Mouse (Mus musculus) heart, embryonic 11.5 days (tissue): ENCODE data around the gene Fcgr3. TPM values are rescaled to one million over a fixed set of nuclear protein-coding genes. Genes with fewer than 3 reads are reported as not detected.
"Not testable (repeated sequence)": the region's sequence is repeated elsewhere in the genome, so short reads cannot be mapped to it uniquely, and the experiment has no call there.

ENCODE experiments used
- ATAC-seq: fragments of 200-750 bp; cut with Nextera tagmentation; replicated peaks from 2 replicates; pipeline ENCODE4 v1.8.0; 2017; ENCODE audit warnings: moderate library complexity; ENCODE audit not compliant: insufficient number of reproducible peaks, low FRiP score, low TSS enrichment
- H3K27ac ChIP-seq: fragments of 300-500 bp; sonication (generic); 2 replicates; pipeline ENCODE4 v1.5.1; 2014; ENCODE audit warnings: mild to moderate bottlenecking, low read depth, low read length
- H3K27me3 ChIP-seq: fragments of 300-500 bp; sonication (generic); 2 replicates; pipeline ENCODE4 v1.6.1; 2014; ENCODE audit warnings: mild to moderate bottlenecking, low read length, mixed read lengths; ENCODE audit not compliant: control insufficient read depth, insufficient read depth
- H3K36me3 ChIP-seq: fragments of 300-500 bp; sonication (generic); 2 replicates; pipeline ENCODE4 v1.6.1; 2014; ENCODE audit warnings: mild to moderate bottlenecking, low read length, moderate library complexity, mixed read lengths; ENCODE audit not compliant: control insufficient read depth, insufficient read depth
- H3K4me1 ChIP-seq: fragments of 300-500 bp; sonication (generic); 2 replicates; pipeline ENCODE4 v1.6.1; 2014; ENCODE audit warnings: low read length; ENCODE audit not compliant: control insufficient read depth, insufficient read depth
- H3K4me2 ChIP-seq: fragments of 300-500 bp; sonication (generic); 2 replicates; pipeline ENCODE4 v1.6.1; 2014; ENCODE audit warnings: mild to moderate bottlenecking, moderate library complexity
- H3K4me3 ChIP-seq: fragments of 300-500 bp; sonication (generic); 2 replicates; pipeline ENCODE4 v1.5.1; 2014; ENCODE audit warnings: low read depth, low read length
- H3K9ac ChIP-seq: fragments of 300-500 bp; sonication (generic); 2 replicates; pipeline ENCODE4 v1.6.1; 2014; ENCODE audit warnings: mild to moderate bottlenecking, low read depth, low read length, moderate library complexity
- H3K9me3 ChIP-seq: fragments of 300-500 bp; sonication (generic); replicated peaks from 2 replicates; pipeline ENCODE4 v1.6.1; 2016; ENCODE audit warnings: low read length; ENCODE audit not compliant: control insufficient read depth
- WGBS: fragments of 180-500 bp; shearing (Covaris S2); extraction: QIAGEN DNeasy Blood & Tissue Kit; methylation state at CpG from one replicate; pipeline ENCODE4 v1.1.7; 2014; ENCODE audit not compliant: insufficient replicate concordance; 5-methylcytosine and 5-hydroxymethylcytosine counted together
- polyA plus RNA-seq: library from polyadenylated mRNA; unstranded; fragments of >200 nt; fragmentation: Nextera tagmentation; extraction: Ambion mirVana; gene quantifications from 2 replicates; pipeline ENCODE4 v1.2.1, GENCODE M21; 2014

Gene Fcgr3
- 3.8 and 4.4 TPM in 2 replicates for polyA plus RNA-seq

DNA sequence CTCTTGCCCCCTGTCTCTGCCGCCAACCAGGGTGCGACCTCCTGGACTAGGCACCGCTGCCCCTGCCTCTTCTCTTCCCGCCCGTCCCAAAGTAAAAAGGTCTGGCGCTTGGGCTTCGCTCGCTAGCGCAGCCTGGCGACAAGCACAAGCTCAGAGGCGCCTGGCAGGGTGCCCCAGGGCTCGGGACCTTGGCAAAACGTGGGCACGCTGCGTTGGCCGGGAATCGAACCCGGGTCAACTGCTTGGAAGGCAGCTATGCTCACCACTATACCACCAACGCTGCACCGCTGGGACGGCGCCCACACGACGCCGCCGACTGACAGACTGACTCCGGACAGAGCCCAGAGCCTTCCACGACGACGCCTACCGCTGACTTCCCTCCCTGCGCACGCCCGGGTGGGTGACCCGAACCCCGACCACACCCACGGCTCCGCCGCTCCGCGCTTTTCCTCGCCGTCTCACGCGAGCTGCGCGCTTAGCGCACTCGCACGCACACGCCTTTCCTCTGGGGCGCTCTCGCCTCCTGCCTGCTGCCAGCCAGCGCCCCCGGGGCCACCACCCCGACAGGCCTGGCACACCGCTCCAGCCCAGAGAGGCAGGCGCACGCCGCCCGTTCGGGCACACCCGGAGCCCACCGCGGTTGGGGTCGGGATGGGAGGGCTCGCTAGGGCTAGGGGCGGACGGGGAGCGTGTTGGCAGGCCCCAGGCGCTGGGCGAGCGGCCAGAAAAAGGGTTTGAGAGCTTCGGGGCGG is at the start of gene Fcgr3:
Gene Fcgr3 (minus strand): TSS at position 445 of the 752 bp plus-strand sequence.
- peak within 1 kb of the TSS; percentile 54 for H3K4me2 ChIP-seq
- not testable (repeated sequence) for H3K9me3 ChIP-seq, H3K36me3 ChIP-seq, H3K4me1 ChIP-seq, H3K27ac ChIP-seq
- ATAC-seq = peak; percentile 58
- H3K9ac ChIP-seq = 0 out of 2 replicates have a peak within 1 kb of the TSS, but pooled peaks have one; percentile 1
- WGBS = under 1% methylated on average over 39 of the region's 75 CpGs
- peak within 1 kb of the TSS; percentile 41 for H3K4me3 ChIP-seq
- peaks cover 27% of the 10 kb centered on the region for H3K27me3 ChIP-seq

DNA sequence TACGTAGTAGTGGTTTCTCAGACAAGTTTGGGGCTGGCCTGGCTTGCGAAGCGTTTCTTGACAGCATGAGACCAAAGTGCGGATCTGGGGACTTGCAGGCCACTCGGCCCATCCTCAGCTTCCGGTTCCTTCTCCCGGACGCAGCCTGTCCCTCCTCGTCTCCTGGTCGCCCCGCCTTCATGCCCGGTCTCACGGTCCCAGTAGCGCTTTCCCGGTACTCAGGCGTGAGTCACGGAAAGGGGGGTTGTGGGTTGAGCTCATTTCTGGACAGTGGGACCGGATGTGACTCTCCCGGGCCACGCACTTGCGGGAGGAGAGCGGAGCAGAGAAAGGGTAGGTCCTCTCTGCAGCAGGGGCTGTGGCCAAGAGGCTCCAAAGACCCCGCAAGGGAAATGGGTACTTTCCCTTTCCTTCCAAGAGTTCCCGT is 49.2 kb upstream of the Fcgr3 start, which contains the start of gene Cfap126:
Gene Cfap126 (plus strand): TSS at position 46 of the 427 bp plus-strand sequence.
- Histone ChIP-seq H3K36me3 (no peaks in the 10 kb centered on the region), H3K27ac (peak within 1 kb of the TSS; percentile 78), H3K9ac (peak within 1 kb of the TSS; percentile 82), H3K9me3 (no peaks in the 10 kb centered on the region), H3K4me1 (peaks cover 5% of the 10 kb centered on the region; the same call in 1 of the 2 replicates), H3K27me3 (no peaks in the 10 kb centered on the region), H3K4me2 (peak within 1 kb of the TSS; percentile 75), H3K4me3 (peak within 1 kb of the TSS; percentile 60)
- ATAC-seq = peak; percentile 37; the same call in 1 of the 2 replicates
- under 1% methylated on average over 24 of the region's 24 CpGs for WGBS

DNA sequence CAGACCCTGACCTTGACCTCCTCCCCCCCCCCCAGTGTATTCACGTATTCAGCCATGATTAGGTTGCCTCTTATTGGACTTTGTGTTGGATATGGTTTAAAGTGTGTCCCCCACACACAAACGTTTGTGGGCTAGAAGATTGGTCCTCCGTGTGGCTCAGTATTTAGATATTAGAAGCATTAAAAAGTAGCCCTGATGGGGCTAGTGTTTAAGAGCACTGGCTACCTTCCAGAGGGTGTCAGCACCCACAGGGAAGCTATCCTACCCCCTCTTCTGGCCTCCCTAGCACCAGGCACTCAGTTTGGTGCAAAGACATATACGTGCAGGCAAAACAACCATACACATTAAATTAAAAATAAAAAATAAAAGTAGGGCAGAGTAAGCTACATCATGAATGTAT is 48.3 kb upstream of the Fcgr3 start:
- ATAC-seq = no peak
- no peaks in the 10 kb centered on the region for H3K36me3 ChIP-seq
- no peak overlapping the region for H3K4me3 ChIP-seq
- H3K27ac ChIP-seq = no peak overlapping the region
- H3K9ac ChIP-seq = no peak overlapping the region; the same call in 1 of the 2 replicates
- H3K27me3 ChIP-seq = no peaks in the 10 kb centered on the region
- WGBS = 82% methylated on average over 4 of the region's 4 CpGs
- peaks cover 5% of the 10 kb centered on the region; the same call in 1 of the 2 replicates for H3K4me1 ChIP-seq
- no peak overlapping the region for H3K4me2 ChIP-seq
- no peaks in the 10 kb centered on the region for H3K9me3 ChIP-seq

DNA sequence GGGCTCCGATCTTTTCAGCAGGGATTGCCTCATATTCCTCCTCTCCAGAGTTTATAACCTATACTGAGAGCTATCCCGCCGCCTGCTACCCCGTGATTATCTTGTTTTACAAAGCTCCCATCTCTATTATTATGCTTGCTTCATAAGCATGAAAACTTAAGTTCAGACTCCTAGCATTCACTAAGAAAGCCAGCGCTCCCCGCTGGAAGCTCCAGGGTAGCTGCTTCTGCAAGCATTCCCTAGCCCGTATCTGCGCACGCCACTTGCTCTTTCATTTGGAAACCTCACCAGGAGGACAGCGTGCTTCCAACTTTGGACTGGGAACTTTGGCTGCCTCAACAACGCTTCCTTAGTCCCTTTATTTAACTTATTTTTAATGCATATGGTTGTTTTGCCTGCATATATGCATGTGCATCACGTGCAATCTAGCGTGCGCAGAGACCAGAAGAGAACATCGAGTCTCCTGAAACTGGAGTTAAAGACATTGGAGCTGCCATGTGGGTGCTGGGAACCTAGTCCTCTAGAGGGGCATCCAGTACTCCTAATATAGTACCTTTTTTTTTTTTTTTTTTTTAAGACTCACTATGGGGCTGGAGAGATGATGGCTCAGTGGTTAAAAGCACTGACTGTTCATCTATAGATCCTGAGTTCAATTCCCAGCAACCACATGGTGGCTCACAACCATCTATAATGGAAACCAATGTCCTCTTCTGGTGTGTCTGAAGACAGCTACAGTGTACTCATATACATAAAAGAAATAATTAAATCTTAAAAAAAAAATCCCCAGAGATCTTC is 47.2 kb upstream of the Fcgr3 start:
- H3K27me3 ChIP-seq = no peaks in the 10 kb centered on the region
- H3K9me3 ChIP-seq = no peaks in the 10 kb centered on the region
- H3K9ac ChIP-seq = peak overlapping the region; percentile 71
- H3K4me3 ChIP-seq = peak overlapping the region; percentile 65
- 5% methylated on average over 15 of the region's 15 CpGs for WGBS
- ATAC-seq = 0 out of 2 replicates have a peak, but pooled peaks have one; percentile 23
- peak overlapping the region; percentile 74 for H3K27ac ChIP-seq
- H3K4me1 ChIP-seq = peaks cover 5% of the 10 kb centered on the region; the same call in 1 of the 2 replicates
- H3K4me2 ChIP-seq = peak overlapping the region; percentile 82
- no peaks in the 10 kb centered on the region for H3K36me3 ChIP-seq

DNA sequence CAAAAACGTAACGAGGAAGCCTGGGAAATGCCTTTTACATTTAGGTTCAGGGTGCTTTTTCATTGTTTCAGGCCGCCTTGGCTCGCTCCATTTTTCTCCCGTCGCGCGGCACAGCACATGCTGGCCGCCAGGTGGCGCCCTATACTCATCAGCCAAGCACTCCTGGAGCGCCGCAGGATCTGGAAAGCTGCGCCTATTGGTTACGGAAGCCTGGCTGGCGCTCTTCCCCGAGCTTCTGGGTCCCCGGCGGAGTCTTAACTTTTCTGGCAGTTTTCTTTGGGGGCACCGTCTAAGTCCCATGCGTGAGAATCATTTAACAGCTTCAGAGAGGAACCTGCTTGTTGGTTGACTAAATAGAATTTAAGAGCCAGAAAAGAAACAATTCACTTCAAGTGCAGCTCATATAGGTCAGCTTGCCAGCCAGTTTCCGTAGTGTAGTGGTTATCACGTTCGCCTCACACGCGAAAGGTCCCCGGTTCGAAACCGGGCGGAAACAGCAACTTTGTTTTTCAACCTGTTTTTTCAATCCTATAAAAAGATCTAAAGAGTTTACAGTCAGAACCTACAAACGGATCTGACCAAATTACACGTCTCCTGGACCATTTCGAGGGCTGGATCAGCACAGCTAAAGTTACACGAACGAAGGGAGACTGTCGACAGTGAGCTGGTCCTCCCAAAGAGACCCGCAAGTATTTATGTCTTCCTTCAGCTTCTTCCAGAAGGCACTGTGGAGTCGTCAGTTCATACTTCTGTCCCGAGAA is 46.5 kb upstream of the Fcgr3 start:
- H3K4me1 ChIP-seq = peaks cover 5% of the 10 kb centered on the region; the same call in 1 of the 2 replicates
- peak overlapping the region; percentile 82 for H3K4me2 ChIP-seq
- ATAC-seq = peak; percentile 83
- H3K9ac ChIP-seq = peak overlapping the region; percentile 72
- H3K27me3 ChIP-seq = no peaks in the 10 kb centered on the region
- peak overlapping the region; percentile 74 for H3K27ac ChIP-seq
- H3K4me3 ChIP-seq = peak overlapping the region; percentile 65
- H3K36me3 ChIP-seq = no peaks in the 10 kb centered on the region
- under 1% methylated on average over 38 of the region's 38 CpGs for WGBS
- H3K9me3 ChIP-seq = no peaks in the 10 kb centered on the region

DNA sequence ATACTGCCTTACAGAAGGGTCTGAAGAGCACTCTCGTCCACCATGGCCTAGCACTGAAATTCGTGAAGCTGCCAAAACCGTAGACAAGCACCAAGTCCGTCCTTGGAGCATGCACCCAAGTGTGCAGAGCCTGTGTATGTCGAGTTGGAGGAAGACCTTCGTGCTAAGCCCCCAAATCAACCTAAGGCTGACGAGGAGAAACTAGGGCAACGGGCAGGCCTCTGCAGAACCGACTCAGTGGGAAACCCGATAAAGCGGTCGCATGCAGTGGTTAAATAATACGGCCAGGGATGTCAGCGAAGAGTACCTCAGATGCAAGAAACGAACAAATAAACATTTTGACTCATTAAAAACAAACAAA is 45.9 kb upstream of the Fcgr3 start:
- H3K27ac ChIP-seq = 0 out of 2 replicates have a peak overlapping the region, but pooled peaks have one; percentile 57
- H3K36me3 ChIP-seq = no peaks in the 10 kb centered on the region
- H3K4me3 ChIP-seq = peak overlapping the region; percentile 65
- H3K9ac ChIP-seq = peak overlapping the region; percentile 72
- no peak for ATAC-seq
- 9% methylated on average over 15 of the region's 15 CpGs for WGBS
- H3K9me3 ChIP-seq = no peaks in the 10 kb centered on the region
- no peaks in the 10 kb centered on the region for H3K27me3 ChIP-seq
- peaks cover 5% of the 10 kb centered on the region; the same call in 1 of the 2 replicates for H3K4me1 ChIP-seq
- H3K4me2 ChIP-seq = peak overlapping the region; percentile 82

DNA sequence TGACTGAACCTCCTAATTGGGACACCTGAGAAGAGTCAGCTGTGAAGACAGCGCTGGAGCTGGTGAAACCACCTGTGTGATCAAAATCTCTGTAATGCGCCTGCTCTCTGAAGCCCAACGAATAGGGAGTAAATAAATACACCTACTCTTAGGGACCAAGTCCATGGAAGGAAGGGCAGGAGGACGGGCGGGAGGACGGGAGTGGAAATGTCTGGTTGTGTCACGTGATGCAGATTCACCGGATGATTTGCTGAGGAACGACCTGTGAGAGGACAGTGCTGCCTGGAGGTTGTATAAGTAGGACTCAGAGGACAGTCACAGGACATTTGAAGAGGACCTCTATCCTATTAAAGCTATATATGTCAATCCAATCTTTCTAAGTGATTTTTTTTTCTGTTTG is 44.9 kb upstream of the Fcgr3 start:
- Histone ChIP-seq H3K4me2 (0 out of 2 replicates have a peak overlapping the region, but pooled peaks have one; percentile 12), H3K9me3 (no peaks in the 10 kb centered on the region), H3K4me1 (peaks cover 5% of the 10 kb centered on the region; the same call in 1 of the 2 replicates), H3K36me3 (no peaks in the 10 kb centered on the region), H3K4me3 (no peak overlapping the region), H3K27ac (no peak overlapping the region), H3K27me3 (no peaks in the 10 kb centered on the region), H3K9ac (no peak overlapping the region)
- ATAC-seq = no peak
- 28% methylated on average over 9 of the region's 9 CpGs for WGBS

DNA sequence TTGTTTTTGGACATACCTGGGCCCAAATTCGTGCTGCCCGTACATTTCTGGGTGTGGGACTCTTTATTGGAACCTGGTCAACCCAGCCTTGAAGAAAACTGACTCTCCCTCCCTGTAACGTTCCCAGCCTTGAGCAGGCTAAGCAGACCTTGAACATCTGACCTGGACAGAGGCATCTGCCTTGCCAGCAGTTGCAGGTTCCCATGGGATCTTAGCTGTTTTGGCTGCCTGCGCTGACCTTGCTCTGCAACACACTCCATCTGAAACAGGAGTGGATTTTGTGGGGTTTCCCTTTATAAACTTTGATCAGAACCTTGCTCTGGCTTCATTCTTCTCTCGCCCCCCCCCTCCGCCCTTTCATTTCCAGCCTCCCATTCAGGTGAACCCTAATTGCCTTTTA is 40.5 kb upstream of the Fcgr3 start:
- ATAC-seq = no peak
- no peaks in the 10 kb centered on the region for H3K27me3 ChIP-seq

More for the DNA sequence above, 40.5 kb upstream of the Fcgr3 start:
- no peak overlapping the region for H3K27ac ChIP-seq
- no peak overlapping the region for H3K4me3 ChIP-seq
- H3K4me2 ChIP-seq = no peak overlapping the region
- no peaks in the 10 kb centered on the region for H3K9me3 ChIP-seq
- no peaks in the 10 kb centered on the region for H3K4me1 ChIP-seq
- no peaks in the 10 kb centered on the region for H3K36me3 ChIP-seq
- H3K9ac ChIP-seq = 0 out of 2 replicates have a peak overlapping the region, but pooled peaks have one; percentile 22
- 56% methylated on average over 6 of the region's 6 CpGs for WGBS
